Mouse (Mus musculus) gastrocnemius, postnatal 14 days (tissue): ENCODE results near the gene Hfe. TPM values are rescaled to one million over a fixed set of nuclear protein-coding genes. Genes with fewer than 3 reads are reported as not detected.
"Not testable (repeated sequence)": the region's sequence is repeated elsewhere in the genome, so short reads cannot be mapped to it uniquely, and the experiment has no call there.

Experiments used
- DNase-seq: peaks from one replicate; pipeline ENCODE4 v3.0.0; 2021; ENCODE audit warnings: mixed read lengths
- intact Hi-C: fragments of 180-260 bp; cut with DNase I; formaldehyde crosslinking; loops from one replicate; pipeline ENCODE4 v1.15.1; 2025; ENCODE audit warnings: low total_unique reads
- total RNA-seq, 2 experiments: library from RNA; stranded (reverse); gene quantifications; 2 replicates each; pipeline ENCODE4 v1.2.3; 2021

The Hfe gene
- total RNA-seq, 2 experiments from 2014 or later, result 15.3 to 17.6 TPM

DNA sequence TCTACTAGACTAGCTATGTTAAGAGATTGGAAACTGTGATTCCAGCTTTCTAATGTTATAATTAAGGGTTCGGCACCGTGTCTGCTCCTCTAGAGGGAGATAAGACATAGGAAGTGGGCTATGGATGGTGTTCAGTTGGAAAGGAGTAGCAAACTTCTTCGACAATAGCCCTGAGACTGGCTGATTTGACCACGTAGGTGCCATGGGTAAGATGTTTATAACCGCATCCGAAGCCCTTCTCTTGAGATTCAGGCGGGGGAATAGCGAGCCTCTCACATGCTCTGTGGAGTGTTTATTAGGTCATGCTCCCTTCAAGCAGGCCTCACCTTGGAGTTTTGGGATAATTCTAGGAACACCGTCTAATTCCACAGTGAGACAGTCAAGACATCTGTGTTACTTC, 15.7 kb downstream of the Hfe start:
- intact Hi-C loops, result loop anchor here (10.0 kb wide), 1 partner anchor 70 kb away; the partner anchor contains the start of genes Hist1h1e and Hist1h2be

DNA sequence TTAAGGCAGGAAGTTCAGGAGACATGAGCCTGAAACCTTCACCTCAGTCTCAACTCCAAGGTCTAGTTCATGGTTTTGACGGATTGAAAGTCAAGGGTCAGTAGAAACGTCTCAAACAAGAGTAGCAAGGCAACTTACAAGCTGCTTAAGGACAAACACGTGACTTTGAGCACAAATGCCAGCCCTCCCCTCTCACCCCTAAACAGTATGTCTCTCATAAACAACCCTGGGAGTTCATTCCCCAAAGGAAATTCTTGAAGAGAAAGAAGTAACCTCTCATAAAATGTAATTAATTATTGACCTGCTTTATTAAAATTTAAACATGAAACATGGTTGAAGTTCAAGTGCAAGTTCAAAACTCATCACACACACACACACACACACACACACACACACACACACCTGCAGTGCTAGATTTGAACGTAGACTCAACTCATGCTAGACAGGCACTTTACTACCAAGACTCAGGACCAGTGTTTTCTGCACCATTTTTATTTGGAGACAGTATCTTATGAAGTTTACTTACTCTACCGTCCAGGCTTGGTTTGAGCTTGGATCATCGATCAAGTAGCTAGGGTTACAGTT, 16.7 kb downstream of the Hfe start:
- intact Hi-C loops, result loop anchor here (10.0 kb wide), 1 partner anchor 69 kb away; the partner anchor contains the start of genes Hist1h1e and Hist1h2be

More for the DNA sequence above, 15.7 kb downstream of the Hfe start:
- DNase-seq, result no peak

DNA sequence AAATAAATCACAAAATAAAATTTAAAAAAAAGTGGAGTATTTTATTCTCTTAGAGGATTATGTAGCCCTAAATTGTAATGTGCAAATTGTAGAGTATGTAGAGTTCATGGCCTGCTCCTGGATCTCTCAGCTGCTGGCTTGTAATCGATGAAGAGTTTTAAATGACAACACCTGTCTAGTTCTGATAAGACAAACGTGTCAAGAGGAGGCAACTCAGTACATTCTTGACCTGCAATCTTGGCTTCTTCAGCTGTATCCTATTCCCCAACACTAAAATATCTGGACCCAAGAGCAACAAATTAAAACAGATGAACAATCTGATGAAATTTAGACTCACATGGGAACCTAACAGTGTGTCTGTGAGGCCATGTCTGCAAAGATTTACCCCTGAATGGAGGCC, 21.2 kb downstream of the Hfe start:
- intact Hi-C loops, result no loop called here
- DNase-seq, result no peak

More for the DNA sequence above, 16.7 kb downstream of the Hfe start:
- no peak for DNase-seq

DNA sequence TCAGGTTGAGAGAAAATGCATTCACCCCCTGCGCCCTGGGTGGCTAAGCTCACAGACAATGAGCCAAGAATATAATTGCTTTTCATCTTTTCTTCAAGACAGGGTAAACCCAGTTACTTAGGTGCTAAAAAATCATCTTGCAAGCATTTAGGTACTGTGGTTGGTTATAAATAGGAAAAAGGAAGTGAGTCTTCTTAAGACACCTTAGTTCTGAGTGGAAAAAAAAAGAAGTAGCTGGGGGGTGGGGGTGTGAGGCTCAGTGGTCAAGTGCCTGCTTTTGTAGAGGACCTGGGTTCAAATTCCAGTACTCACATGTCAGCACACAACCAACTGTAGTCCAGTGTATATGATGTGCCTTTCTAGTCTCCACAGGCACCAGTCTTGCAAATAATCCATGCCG, 21.7 kb downstream of the Hfe start:
- intact Hi-C loops, result no loop called here

DNA sequence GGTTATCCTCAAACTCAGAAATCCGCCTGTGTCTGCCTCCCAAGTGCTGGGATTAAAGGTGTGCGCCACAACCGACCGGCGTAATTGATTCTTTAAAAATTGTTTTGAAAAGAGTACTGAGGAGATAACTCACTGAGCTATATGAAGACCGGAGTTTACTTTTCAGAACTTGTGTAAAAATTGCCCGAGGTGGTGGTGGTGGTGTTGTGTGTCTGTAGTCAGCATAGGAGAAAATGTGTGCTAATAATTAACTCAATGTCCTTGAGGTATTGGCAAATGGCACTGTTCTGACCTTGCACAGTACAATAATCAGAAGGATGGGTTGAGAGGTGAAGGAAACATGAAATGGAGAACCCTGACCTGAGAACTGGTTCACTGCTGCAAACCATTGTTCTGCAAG, 22.7 kb downstream of the Hfe start:
- intact Hi-C loops, result no loop called here
- DNase-seq, result no peak

More for the DNA sequence above, 21.7 kb downstream of the Hfe start:
- no peak for DNase-seq

DNA sequence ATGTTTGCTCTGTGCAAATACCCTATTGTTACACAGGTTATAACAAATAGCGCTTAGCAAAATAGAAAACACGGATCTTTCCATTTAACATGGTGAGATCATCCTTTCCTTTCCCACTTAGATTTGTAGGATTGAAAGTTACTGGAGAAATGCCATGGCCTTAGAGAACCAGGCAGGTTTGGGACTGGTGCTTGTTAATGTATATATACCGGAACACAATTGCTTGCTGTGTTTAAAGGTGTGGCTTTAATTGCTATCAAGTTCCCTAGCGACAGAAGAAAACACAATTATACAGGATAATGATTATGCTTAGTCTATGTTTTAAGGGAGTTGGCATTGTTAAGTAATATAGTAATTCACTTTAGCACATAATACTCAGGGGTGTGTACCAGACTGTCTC, 23.5 kb downstream of the Hfe start:
- no peak for DNase-seq
- intact Hi-C loops, result no loop called here

DNA sequence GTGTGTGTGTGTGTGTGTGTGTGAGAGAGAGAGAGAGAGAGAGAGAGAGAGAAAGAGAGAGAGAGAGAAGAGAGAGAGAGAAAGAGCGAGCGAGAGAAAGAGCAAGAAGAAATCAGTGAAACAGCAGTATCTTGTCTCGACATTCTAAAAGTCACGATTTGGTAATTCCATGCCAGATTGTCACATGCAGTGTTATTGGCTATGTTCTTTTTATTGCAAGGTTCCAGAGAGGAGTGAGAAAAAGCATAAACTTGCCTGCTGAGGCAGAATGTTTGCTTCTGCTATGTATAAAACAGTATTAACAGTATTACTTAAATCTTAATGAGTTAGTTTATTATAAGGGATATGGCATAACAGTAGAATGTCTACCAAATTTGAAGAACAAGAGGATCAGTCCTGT, 24.7 kb downstream of the Hfe start:
- intact Hi-C loops, result no loop called here

DNA sequence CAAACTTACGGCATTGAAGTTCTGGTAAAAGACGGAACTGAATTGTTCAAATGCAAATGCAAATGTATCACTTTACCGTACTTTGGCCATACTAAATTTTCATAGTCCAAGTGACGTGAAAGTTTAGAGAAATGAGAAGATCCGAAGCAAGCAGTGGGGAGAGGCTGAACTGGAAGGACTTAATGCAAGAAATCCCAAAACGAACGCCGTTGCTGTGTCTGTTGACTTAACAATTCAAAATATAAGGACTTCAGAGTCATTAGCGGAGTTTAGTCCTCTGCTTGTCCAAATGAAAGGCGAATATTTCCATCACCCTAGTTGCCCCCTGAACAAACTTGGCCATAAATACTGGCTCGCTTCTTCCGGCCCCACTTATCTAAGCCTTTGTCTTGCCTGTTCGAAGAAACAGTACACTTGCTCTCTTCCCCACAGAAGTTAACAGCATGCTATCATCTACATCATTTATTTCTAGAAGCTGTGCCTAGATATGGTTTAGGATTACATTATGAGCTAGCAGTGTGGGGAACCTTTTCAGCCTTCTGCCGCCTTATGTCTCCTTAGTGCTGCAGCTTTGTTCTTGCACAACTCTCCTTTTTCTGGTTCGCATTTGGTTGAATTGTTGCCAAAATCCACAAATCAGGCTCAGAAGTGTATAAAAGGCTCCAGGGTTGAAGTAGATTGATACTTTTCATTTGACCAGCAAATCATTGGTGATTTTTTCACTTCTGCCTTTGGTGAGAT, 25.4 kb downstream of the Hfe start:
- no peak for DNase-seq
- intact Hi-C loops, result no loop called here

More for the DNA sequence above, 24.7 kb downstream of the Hfe start:
- no peak for DNase-seq

DNA sequence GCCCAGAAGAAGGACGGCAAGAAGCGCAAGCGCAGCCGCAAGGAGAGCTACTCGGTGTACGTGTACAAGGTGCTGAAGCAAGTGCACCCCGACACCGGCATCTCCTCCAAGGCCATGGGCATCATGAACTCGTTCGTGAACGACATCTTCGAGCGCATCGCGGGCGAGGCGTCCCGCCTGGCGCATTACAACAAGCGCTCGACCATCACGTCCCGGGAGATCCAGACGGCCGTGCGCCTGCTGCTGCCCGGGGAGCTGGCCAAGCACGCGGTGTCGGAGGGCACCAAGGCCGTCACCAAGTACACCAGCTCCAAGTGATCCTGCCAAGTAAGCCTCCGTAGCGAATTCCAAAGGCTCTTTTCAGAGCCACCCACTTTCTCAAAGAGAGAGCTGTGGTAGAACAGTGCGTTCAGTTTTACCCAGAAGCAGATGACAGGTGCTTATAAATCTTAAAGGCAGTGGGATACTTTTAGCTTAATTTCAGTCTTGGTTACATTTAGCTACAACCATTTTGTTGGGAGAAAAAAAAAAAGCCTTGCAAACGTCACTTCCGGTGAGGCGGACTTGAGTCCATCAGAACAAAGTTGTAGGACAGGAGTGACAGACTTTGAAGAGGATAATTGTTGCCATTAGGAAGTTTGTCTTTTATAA, 26.2 kb downstream of the Hfe start:
- intact Hi-C loops, result not testable (repeated sequence)
- DNase-seq, result peak; percentile 25

DNA sequence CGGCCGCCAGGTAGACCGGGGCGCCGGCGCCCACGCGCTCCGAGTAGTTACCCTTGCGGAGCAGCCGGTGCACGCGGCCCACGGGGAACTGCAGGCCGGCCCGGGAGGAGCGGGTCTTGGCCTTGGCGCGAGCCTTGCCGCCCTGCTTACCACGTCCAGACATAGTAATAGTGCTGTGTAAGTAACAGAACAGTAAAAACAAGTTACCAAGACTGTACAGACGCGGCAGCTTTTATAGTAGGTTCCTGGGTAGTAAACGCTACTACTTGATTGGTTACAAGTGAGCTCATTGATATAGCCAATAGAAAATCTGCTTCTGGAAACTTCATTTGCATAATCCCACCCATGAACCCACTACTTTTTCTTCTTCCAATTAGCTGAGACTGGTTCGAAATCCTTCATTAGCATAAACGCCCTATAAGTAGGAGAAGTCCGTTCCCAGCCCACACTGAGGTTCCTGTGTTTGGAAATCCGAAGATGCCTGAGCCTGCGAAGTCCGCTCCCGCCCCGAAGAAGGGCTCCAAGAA, 26.8 kb downstream of the Hfe start, which contains the start of the genes Hist1h2ac and Hist1h2bc:
Gene Hist1h2ac (minus strand): TSS at position 194 of the 527 bp plus-strand sequence.
Gene Hist1h2bc (plus strand): TSS at position 445 of the 527 bp plus-strand sequence.
- peak; percentile 59 for DNase-seq
- intact Hi-C loops, result no loop called here

DNA sequence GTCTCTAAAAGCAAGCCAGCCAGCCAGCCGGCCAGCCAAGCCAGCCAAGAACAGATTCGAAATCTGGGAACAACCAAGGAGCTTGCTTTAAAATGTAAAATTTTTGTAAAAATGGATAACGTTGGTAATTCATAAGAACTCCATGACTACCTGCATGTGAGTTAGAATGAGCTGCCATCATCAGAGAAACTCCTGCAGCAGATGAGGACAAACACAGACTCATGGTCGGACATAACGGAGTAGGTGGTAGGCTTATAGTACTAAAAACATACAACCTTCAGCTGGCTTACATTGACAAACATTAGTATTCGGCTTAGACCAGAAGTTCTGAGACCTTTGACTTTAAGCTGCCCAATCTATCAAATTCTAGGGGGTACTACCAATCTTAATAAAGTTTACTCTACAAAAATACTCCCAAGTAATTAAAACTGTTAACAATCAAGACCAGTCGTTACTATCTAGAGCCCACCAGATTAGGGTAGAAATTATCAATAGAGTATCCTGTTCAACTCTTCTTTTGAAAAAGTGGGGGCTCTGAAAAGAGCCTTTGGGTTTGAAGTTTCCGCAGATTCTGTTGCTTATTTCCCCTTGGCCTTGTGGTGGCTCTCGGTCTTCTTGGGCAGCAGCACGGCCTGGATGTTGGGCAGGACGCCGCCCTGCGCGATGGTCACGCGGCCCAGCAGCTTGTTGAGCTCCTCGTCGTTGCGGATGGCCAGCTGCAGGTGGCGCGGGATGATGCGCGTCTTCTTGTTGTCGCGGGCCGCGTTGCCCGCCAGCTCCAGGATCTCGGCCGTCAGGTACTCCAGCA, 27.5 kb downstream of the Hfe start:
- DNase-seq, intact Hi-C loops: not testable (repeated sequence)

DNA sequence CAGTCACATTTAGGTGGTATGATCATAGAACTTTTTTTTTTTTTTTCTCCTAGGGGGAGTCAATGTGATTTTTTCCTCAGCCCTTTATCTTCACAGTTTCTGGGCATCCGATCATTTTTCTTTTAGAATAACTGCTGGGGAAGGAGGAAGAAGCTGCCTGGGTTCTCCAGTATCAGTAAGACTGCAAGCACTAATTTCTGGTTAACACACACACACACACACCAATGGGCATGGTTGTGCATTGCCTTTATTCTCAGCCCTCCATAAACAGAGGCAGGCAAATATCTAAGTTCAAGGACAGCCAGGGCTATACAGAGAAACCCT, 28.1 kb downstream of the Hfe start:
- DNase-seq, result no peak
- intact Hi-C loops, result no loop called here

DNA sequence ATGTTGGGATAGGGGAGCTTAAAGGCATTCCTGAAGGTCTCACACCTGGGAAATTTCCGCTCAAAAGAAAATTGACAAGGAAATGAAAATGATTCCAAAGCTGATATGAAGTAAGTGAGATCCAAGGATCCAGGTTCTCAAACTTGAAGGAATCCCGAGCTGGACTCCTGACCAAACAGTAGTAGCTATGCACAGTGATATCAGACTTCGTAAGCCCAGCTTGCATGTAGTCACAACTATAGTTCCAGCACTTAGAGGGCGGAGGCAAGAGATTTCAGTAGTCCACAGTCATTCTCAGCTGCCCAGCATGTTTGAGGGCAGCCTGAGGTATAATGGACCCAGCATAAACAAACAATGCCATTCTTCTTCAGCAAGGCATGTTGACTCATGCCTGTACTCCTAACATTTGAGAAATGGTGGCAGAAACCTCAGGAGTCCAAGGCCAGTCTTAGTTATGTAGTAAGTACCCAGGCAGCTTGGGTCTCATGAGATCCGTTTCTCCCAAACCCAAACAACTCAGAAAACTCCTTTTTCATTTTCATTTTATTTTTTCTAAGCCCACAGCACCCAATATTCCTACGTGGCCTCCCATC, 28.6 kb downstream of the Hfe start:
- no peak for DNase-seq
- intact Hi-C loops, result no loop called here

DNA sequence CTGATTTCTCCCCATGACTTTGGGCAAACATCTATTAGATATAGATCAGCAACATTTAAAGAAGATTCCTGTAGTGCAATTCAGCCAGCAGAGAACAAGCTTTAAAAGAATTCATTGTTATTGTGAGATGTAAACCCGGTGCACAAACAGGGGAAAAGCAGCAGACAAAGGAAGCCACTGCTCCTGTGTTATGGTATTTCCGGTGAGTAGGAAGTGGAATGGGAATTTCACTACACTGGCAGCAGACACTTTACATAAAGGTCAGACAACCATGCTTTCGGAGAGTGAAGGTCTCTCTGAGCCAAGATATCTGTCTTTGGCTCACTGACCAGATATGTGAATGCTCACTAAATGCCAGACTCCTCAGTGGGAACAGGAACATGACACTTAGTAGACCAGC, 48.1 kb downstream of the Hfe start:
- intact Hi-C loops, result no loop called here
- DNase-seq, result no peak

DNA sequence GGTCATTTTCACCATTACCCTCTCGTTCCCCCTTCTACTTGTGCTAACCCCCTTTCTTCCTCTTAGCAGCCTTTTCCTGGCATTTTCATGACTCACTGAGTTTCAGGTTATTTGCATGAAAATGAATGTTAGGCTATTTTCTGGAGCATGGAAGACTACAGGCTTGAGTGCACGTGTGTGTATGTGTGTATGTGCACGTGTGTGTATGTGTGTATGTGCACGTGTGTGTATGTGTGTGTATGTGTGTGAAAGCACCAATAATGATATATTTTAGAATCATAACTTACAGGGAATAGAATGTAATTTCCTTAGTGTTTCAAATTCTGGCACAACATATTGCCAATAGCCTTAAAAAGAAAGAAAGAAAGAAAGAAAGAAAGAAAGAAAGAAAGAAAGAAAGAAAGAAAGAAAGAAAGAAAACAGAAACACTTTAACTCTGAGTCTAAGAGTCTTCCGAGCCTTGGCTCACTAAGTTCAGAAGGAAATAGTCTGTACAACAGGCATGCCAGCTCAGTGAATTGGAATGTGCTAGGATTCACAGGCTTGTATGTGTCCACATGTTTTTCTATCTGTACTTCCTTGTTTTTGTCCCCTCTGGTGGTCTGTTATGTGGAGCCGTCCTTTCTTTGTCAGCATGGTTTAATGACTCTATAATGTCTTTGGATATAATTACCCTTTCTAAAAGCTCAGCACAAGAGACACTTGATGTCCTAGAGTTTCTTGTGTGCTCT, 50.9 kb downstream of the Hfe start:
- DNase-seq, result no peak

More for the DNA sequence above, 50.9 kb downstream of the Hfe start:
- intact Hi-C loops, result no loop called here
